Mouse (Mus musculus): ENCODE data around the gene Cox7a2l. TPM values are rescaled to one million over a fixed set of nuclear protein-coding genes. Genes with fewer than 3 reads are reported as not detected.

Gene Cox7a2l
- total RNA-seq, 2 experiments from 2014 or later, result 284 to 311 TPM

DNA sequence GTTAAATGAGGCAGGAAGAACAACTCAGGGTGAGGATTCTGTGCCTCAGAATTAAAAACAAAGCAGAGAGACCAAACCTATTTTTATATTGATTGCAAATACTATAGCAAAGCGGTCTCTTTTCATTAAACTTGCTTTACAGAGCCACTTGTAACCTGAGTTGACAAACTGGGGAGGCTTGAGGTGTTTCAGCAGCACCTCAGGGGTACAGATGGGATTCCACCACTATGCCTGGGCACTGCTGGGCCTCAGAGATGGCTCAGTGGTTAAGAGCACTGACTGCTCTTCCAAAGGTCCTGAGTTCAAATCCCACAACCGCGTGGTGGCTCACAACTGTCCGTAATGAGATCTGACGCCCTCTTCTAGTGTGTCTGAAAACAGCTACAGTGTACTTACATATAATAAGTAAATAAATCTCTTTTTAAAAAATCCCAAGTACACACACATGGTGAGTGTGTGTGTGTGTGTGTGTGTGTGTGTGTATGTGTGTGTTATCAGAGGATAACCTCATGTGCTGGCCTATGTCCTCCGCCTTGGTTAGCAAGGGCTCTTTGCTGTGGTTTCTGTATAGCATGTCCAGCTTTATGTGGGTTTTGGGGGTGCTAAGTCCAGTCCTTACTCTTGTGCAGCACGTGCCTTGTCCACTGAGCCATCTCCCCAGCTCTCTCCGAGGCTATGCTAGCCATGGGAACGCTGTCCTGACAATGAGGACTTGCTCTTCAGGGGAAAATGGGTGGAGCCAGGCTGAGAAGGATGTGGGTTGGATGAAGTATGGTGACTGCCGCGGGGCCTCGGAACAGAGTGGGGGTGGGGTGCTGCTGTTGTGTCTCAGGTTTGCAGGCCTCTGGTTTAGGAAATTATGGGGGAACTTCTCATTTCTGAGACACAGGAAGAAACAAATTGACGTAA is 9.7 kb upstream of the Cox7a2l start:
- peak; percentile 30 to 35 for DNase-seq
- intact Hi-C loops (cut with DNase I), result no loop called here

DNA sequence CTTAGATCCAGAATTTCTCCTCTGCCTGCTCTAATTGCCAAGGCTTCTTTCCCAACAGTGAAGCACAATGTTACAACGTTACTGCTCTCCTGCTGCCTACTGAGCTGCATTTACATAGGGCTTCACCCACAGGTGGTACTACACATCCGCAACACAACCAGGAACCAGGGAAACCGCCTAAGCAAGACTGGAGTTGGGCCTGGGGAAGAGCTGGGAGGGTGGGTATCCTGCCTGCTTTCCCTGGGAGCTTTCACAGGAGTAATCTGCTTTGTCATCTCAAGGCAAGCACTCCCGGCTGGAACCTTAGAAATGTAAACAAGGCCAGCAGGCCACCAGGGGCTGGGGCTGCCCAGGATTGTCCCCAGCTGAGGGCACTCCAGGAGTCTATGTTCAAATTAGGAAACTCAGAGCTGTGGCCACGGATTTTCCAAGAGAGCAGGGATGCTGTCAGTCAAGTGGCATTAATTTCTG is 9.0 kb upstream of the Cox7a2l start:
- no peak for DNase-seq
- intact Hi-C loops (cut with DNase I), result no loop called here

DNA sequence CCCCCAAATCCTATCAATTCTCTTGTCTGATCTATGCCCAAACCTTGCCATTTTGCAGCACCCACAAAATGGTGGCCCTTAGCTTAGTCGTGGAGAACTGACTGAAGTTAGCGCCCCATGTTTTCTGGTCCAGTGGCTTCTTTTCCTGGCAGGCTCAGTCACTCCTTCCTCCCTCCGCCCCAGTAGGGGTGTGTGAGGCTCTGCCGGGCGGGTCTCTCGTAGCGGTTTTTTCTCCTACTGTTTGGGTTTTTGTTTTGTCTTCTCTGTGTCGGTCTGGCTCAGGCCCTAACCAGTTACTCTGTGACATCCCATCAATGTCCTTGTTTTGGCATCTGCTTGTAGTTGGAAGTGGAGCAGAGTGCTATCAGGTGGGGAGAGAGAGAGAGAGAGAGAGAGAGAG is 8.5 kb upstream of the Cox7a2l start:
- DNase-seq, result no peak
- intact Hi-C loops (cut with DNase I), result no loop called here

- no peak for DNase-seq
- intact Hi-C loops (cut with DNase I), result no loop called here
Observed at GRCm38 (mm10) chr17:83524753-83525152, 7.6 kb upstream of the Cox7a2l start.

GRCm38 (mm10) chr17:83522590-83523379 is 5.7 kb upstream of the Cox7a2l start:
- intact Hi-C loops (cut with DNase I), result no loop called here

DNA sequence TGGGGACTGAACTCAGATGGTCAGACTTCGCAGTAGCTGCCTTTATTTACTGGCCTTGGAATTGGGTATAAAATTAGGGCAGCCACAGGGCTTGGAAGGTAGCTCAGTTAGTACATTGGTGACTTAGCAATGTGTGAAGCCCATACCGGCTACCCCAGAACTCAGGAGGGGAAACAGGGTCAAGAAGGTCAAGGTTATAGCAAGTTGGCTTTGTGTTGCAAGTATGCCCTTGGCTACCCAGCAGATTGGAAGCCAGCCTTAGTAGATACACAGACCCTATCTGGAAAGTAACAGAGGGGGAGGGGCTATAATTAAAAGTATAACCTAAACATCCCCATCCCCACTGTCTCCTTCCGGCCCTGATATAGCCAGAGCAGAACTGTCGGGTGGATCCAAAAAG is 4.8 kb upstream of the Cox7a2l start:
- intact Hi-C loops (cut with DNase I), result no loop called here
- no peak for DNase-seq

More at GRCm38 (mm10) chr17:83522590-83523379, 5.7 kb upstream of the Cox7a2l start:
- no peak for DNase-seq

- intact Hi-C loops (cut with DNase I), result loop anchor here (5.0 kb wide), 2 partner anchors 162 to 237 kb away; partner anchors contain the start of gene Eml4
- DNase-seq, result peak; percentile 90 to 93
Observed at GRCm38 (mm10) chr17:83514213-83514701, 2.9 kb downstream of the Cox7a2l start.

DNA sequence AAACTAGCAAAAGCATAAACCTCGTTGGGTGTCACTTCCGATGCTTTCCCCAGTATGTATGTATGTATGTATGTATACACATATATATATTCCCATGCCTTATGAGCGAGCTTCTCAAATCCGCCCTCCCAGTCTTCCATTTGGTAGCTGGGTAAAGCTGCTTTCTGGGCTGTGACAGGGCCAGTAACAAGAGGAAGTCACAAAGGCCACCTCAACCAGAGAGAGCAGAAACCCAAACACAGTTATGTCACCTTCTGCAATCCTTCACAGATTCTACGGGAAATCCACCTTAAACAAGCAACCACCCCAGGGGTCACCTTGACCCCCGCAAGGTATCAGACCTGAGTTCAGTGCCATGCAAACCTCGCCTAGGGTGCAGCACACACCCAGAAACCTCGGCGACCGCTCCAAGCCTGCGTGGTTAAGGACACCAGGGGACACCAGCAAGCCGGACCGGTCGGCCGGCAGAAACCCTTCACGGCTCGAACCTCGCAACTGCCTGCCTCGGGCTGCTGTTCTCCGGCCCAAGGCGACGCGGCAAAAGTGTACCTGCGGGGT is 3.4 kb downstream of the Cox7a2l start:
- DNase-seq, result no peak
- intact Hi-C loops (cut with DNase I), result loop anchor here (5.0 kb wide), 2 partner anchors 161 to 236 kb away; partner anchors contain the start of gene Eml4

GRCm38 (mm10) chr17:83512130-83512529 is 5.0 kb downstream of the Cox7a2l start:
- intact Hi-C loops (cut with DNase I), result loop anchor here (5.0 kb wide), 2 partner anchors 160 to 235 kb away; partner anchors contain the start of gene Eml4
- no peak for DNase-seq

DNA sequence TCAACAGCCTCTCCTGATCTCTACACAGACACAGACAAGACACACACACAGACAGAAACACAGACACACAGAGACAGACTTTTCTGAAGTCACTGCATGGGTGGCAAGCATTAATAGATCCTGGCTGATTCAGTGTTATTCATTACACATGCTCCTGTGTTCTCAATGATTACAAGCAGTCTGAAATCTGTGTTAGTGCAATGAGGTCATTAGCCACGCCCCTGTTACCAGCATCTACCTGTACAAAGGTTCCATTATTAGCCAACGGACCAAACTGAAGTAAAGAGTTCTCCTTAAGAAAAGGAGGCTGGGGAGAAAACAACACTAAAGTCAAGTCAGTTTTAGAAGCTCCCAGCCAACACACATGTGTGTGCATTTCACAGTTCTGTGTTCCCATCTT is 13.4 kb downstream of the Cox7a2l start:
- intact Hi-C loops (cut with DNase I), result no loop called here
- DNase-seq, result no peak

DNA sequence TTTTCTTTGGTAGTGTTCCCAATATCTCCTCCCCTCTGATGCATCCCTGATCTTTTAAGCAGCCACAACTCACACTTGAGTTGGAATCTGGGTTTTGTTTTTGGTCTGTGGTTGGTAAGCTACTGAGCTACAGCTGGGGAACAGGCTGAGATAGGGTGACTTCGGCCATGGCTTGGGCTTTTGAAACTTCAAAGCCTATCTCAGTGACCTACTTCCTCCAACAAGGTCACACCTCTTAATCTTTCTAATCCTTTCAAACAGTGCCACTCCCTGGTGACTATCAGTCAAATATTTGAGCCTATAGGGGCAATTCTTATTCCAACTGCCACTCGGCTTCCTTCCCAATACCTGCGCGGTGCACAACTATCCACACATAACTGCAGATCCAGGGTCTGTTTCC is 17.4 kb downstream of the Cox7a2l start:
- DNase-seq, result no peak
- intact Hi-C loops (cut with DNase I), result no loop called here

DNA sequence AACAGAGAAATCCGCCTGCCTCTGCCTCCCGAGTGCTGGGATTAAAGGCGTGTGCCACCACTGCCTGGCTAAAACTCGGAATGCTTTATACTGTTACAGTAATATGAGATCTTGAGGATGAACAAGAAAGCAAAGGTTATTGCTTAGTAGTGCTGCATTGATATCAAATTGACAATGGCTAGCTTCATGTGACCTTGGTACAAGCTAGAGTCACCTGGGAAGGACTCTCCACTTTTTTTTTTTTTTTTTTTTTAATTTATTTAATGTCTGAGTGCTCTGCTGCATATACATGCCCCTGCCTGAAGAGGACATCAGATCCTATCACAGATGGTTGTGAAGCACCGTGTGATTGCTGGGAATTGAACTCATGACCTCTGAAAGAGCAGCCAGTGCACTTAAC is 18.2 kb downstream of the Cox7a2l start:
- intact Hi-C loops (cut with DNase I), result no loop called here
- DNase-seq, result no peak

GRCm38 (mm10) chr17:83487762-83488161 is 29.4 kb downstream of the Cox7a2l start:
- intact Hi-C loops (cut with DNase I), result no loop called here
- no peak for DNase-seq

DNA sequence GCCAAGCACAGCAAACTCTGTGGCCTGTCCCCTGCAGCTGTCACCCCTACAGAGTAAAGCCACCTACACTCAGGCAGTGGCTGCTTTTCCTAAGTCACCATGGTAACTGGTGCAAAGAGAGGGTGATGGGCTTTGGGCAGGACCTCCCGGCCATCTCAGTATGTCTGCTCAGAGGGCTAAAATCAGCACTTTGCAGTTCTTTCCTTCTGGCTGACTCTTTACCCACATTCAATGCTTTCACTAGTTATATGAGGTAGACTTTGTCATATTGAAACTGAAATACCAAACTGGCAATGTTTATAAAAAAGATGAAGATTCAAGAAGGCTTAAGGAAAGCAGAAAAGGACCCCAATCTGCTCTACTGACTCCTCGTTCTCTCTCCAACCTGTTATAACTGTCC is 33.3 kb downstream of the Cox7a2l start:
- DNase-seq, result no peak
- intact Hi-C loops (cut with DNase I), result no loop called here

DNA sequence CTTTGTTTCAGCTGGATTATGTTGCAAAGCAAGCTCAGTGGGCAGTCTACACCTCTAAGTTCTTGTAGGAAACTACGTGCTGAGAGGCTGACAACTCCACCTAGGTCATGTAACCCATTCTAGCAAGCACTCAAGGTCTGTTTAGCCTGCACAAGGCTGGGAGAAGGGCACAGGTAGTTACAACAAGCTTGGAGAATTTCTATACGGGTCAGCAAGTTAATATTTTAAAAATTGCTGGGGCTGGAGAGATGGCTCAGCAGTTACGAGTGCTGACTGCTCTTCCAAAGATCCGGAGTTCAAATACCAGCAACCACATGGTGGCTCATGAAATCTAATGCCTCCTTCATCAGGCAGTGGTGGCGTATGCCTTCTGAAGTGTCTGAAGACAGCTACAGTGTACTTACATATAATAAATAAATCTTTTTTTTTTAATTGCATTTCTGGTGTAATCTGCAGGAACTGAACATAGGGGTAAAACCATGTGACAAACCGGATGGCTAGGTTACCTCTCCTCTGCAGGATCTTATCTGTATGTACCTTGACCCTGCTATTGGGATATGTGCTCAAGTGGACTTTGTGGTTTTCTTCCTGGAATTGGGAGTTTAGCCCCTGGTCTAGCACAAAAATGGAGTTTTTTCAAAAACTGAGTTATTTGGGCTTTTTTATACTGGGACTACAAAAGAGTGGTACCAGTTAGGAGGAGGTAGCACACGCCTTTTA is 34.2 kb downstream of the Cox7a2l start:
- intact Hi-C loops (cut with DNase I), result no loop called here
- no peak for DNase-seq

DNA sequence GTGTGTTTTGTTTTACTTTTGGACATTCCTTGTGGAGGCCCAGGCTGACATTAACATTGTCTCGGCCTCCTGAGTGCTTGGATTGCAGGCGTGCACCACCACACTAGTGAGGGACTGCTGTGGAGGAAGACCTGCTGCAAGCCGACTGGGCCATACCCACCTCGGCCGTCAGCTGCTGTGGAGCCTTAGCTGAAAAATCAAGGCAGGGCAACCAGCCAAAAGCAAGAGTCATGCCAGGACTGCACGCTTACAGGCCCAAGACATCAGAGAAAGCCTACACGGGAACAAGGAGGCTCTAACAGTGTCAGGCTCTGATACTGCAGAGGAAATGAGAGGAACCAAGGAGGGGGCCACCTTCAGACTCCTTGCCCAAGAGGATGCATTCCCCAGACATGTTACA is 35.6 kb downstream of the Cox7a2l start:
- intact Hi-C loops (cut with DNase I), result no loop called here
- no peak for DNase-seq

GRCm38 (mm10) chr17:83477089-83477488 is 40.0 kb downstream of the Cox7a2l start:
- intact Hi-C loops (cut with DNase I), result no loop called here
- no peak for DNase-seq

GRCm38 (mm10) chr17:83469586-83469985 is 47.5 kb downstream of the Cox7a2l start:
- no peak for DNase-seq
- intact Hi-C loops (cut with DNase I), result no loop called here

DNA sequence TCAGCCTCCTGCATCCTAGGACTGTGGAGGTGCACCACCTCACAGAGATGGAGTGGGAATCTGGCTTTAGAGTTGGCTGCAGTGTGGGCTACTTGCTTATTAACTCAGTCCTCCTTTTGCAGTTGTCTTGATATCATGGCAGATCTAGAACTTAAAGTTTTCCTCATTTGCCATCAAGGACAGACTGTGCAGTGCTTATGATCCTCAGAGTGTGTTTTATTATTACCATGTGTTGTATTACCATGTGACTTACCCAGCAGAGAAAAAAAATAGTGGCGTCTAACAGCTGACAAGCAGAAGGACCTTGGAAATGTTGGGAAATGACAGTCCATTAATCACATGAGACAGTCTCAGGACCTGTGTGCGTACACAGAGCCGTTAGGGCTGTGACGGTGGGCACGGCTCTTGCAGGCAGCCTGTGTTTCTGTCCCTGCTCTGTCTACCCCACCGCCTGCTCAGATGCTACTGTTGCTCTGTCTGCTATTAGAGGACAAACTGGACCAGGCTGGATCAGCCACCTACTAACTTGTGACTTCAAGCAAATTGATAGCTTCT is 50.4 kb downstream of the Cox7a2l start:
- DNase-seq, result no peak
- intact Hi-C loops (cut with DNase I), result no loop called here

DNA sequence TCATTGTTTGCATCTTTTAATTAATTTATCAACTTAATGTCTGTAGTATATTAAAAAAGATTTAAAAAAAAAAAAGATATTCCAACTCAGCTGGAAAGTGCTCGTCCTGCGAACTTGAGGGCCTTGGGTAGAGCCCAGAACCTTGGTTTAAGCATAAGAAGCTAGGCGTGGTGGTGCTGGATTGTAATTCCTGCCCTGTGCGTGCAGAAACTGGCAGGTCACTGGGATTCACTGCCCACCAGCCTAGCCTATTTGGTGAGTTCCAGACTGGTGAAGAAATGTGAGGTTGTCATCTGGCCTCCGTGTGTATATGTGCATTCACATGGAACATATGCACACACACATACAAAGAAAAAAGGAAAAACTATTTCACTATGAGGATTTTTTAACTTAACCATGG is 51.2 kb downstream of the Cox7a2l start:
- intact Hi-C loops (cut with DNase I), result no loop called here
- no peak for DNase-seq
